Mouse (Mus musculus): ENCODE data around the gene Gm45234. TPM values are rescaled to one million over a fixed set of nuclear protein-coding genes. Genes with fewer than 3 reads are reported as not detected.
A peak's percentile ranks its signal among the peaks of the same experiment; 100 is the strongest.
"Not testable (repeated sequence)": the region's sequence is repeated elsewhere in the genome, so short reads cannot be mapped to it uniquely, and the experiment has no call there.

The Gm45234 gene
- not detected in 2 replicates for polyA plus RNA-seq (2012; ENCODE audit: insufficient read depth, insufficient read length, missing spikeins)

GRCm38 (mm10) chr6:124755831-124756595, at the start of gene Gm45234, which contains the start of gene Atn1:
Gm45234 (minus strand) TSS chr6:124756021.
Atn1 (minus strand) TSS chr6:124756524.
- no peak within 1 kb of the TSS for H3K27ac ChIP-seq (ENCODE audit: insufficient read depth, low read depth, low read length)
- peak within 1 kb of the TSS; percentile 75 for H3K4me3 ChIP-seq (ENCODE audit: insufficient read depth, low read length)
- peaks cover 27% of the 10 kb centered on the region for H3K4me1 ChIP-seq (ENCODE audit: control insufficient read depth, insufficient read depth, low read length)
- no peak for TF ChIP-seq POLR2A (IDR thresholded peaks at IDR 0.05; ENCODE audit: borderline replicate concordance, low read depth, low read length)
- no peak for TF ChIP-seq CTCF (IDR thresholded peaks at IDR 0.05; ENCODE audit: low read depth, low read length)

GRCm38 (mm10) chr6:124804341-124804740, 48.5 kb upstream of the Gm45234 start:
- no peak for TF ChIP-seq CTCF (IDR thresholded peaks at IDR 0.05; ENCODE audit: low read depth, low read length)
- no peak for TF ChIP-seq POLR2A (IDR thresholded peaks at IDR 0.05; ENCODE audit: borderline replicate concordance, low read depth, low read length)
- Histone ChIP-seq H3K27ac (ENCODE audit: insufficient read depth, low read depth, low read length) (peak overlapping the region; percentile 98), H3K4me3 (ENCODE audit: insufficient read depth, low read length) (peak overlapping the region; percentile 83), H3K4me1 (ENCODE audit: control insufficient read depth, insufficient read depth, low read length) (peaks cover 22% of the 10 kb centered on the region)

GRCm38 (mm10) chr6:124803691-124804090, 47.9 kb upstream of the Gm45234 start:
- not testable (repeated sequence) for H3K27ac ChIP-seq (ENCODE audit: insufficient read depth, low read depth, low read length); H3K4me3 ChIP-seq (ENCODE audit: insufficient read depth, low read length)
- peaks cover 22% of the 10 kb centered on the region for H3K4me1 ChIP-seq (ENCODE audit: control insufficient read depth, insufficient read depth, low read length)

GRCm38 (mm10) chr6:124803061-124803460, 47.2 kb upstream of the Gm45234 start:
- H3K4me3 ChIP-seq (ENCODE audit: insufficient read depth, low read length): no peak overlapping the region
- no peak overlapping the region for H3K27ac ChIP-seq (ENCODE audit: insufficient read depth, low read depth, low read length)
- peaks cover 20% of the 10 kb centered on the region for H3K4me1 ChIP-seq (ENCODE audit: control insufficient read depth, insufficient read depth, low read length)
- TF ChIP-seq CTCF (IDR thresholded peaks at IDR 0.05; ENCODE audit: low read depth, low read length) (no peak), POLR2A (IDR thresholded peaks at IDR 0.05; ENCODE audit: borderline replicate concordance, low read depth, low read length) (no peak)

- H3K4me3 ChIP-seq (ENCODE audit: insufficient read depth, low read length); H3K27ac ChIP-seq (ENCODE audit: insufficient read depth, low read depth, low read length): not testable (repeated sequence)
- H3K4me1 ChIP-seq (ENCODE audit: control insufficient read depth, insufficient read depth, low read length): peaks cover 13% of the 10 kb centered on the region
These were observed 46.6 kb upstream of the Gm45234 start for GRCm38 (mm10) chr6:124802400-124802799.

GRCm38 (mm10) chr6:124796200-124796599, 40.4 kb upstream of the Gm45234 start:
- H3K4me1 ChIP-seq (ENCODE audit: control insufficient read depth, insufficient read depth, low read length): no peaks in the 10 kb centered on the region
- no peak overlapping the region for H3K4me3 ChIP-seq (ENCODE audit: insufficient read depth, low read length)
- no peak overlapping the region for H3K27ac ChIP-seq (ENCODE audit: insufficient read depth, low read depth, low read length)
- TF ChIP-seq POLR2A (IDR thresholded peaks at IDR 0.05; ENCODE audit: borderline replicate concordance, low read depth, low read length): no peak
- no peak for TF ChIP-seq CTCF (IDR thresholded peaks at IDR 0.05; ENCODE audit: low read depth, low read length)

GRCm38 (mm10) chr6:124795781-124796180, 40.0 kb upstream of the Gm45234 start:
- Histone ChIP-seq H3K27ac (ENCODE audit: insufficient read depth, low read depth, low read length) (no peak overlapping the region), H3K4me1 (ENCODE audit: control insufficient read depth, insufficient read depth, low read length) (no peaks in the 10 kb centered on the region), H3K4me3 (ENCODE audit: insufficient read depth, low read length) (no peak overlapping the region)
- no peak for TF ChIP-seq CTCF (IDR thresholded peaks at IDR 0.05; ENCODE audit: low read depth, low read length)
- no peak for TF ChIP-seq POLR2A (IDR thresholded peaks at IDR 0.05; ENCODE audit: borderline replicate concordance, low read depth, low read length)

- H3K4me1 ChIP-seq (ENCODE audit: control insufficient read depth, insufficient read depth, low read length): peaks cover 7% of the 10 kb centered on the region
- TF ChIP-seq POLR2A (IDR thresholded peaks at IDR 0.05; ENCODE audit: borderline replicate concordance, low read depth, low read length) (no peak), CTCF (IDR thresholded peaks at IDR 0.05; ENCODE audit: low read depth, low read length) (no peak)
- no peak overlapping the region for H3K4me3 ChIP-seq (ENCODE audit: insufficient read depth, low read length)
- no peak overlapping the region for H3K27ac ChIP-seq (ENCODE audit: insufficient read depth, low read depth, low read length)
These were observed 36.1 kb upstream of the Gm45234 start for GRCm38 (mm10) chr6:124791911-124792310.

GRCm38 (mm10) chr6:124790121-124790520, 34.3 kb upstream of the Gm45234 start:
- Histone ChIP-seq H3K4me1 (ENCODE audit: control insufficient read depth, insufficient read depth, low read length) (peaks cover 9% of the 10 kb centered on the region), H3K4me3 (ENCODE audit: insufficient read depth, low read length) (no peak overlapping the region), H3K27ac (ENCODE audit: insufficient read depth, low read depth, low read length) (no peak overlapping the region)
- TF ChIP-seq CTCF (IDR thresholded peaks at IDR 0.05; ENCODE audit: low read depth, low read length) (no peak), POLR2A (IDR thresholded peaks at IDR 0.05; ENCODE audit: borderline replicate concordance, low read depth, low read length) (no peak)

- Histone ChIP-seq H3K27ac (ENCODE audit: insufficient read depth, low read depth, low read length) (no peak overlapping the region), H3K4me1 (ENCODE audit: control insufficient read depth, insufficient read depth, low read length) (peaks cover 9% of the 10 kb centered on the region), H3K4me3 (ENCODE audit: insufficient read depth, low read length) (no peak overlapping the region)
- no peak for TF ChIP-seq CTCF (IDR thresholded peaks at IDR 0.05; ENCODE audit: low read depth, low read length)
- TF ChIP-seq POLR2A (IDR thresholded peaks at IDR 0.05; ENCODE audit: borderline replicate concordance, low read depth, low read length): no peak
These were observed 33.7 kb upstream of the Gm45234 start for GRCm38 (mm10) chr6:124789519-124789918.

All from bone marrow macrophage, adult 2 months (primary cell).